Comparison of ENCODE assay signal across 27 mouse cellular contexts in genomic region chr14:21284847-21285246, GRCm38 (mm10).
DNase-seq lines count a peak whose midpoint lies in the region; ATAC-seq and TF ChIP-seq lines count a peak whose summit lies in the region.
"Had no signal": no experiment of that assay in that cellular context is flagged by ENCODE, and none has a peak within 500 bp of the region (broad histone marks: within the 10 kb centered on the region; RNA-seq: fewer than 3 reads in every experiment).

No protein-coding gene starts in this region.

- no peaks in the 10 kb centered on the region for H3K36me3 ChIP-seq in forebrain, embryonic 12.5 days (replicated peaks)
- no peaks in the 10 kb centered on the region for H3K36me3 ChIP-seq in forebrain, embryonic 13.5 days (ENCODE audit: poor library complexity, severe bottlenecking)
- no peaks in the 10 kb centered on the region for H3K36me3 ChIP-seq in heart, postnatal 0 days (replicated peaks; ENCODE audit: control insufficient read depth, insufficient read depth, low read length)
- no peaks in the 10 kb centered on the region for H3K36me3 ChIP-seq in heart, embryonic 11.5 days (ENCODE audit: control insufficient read depth, insufficient read depth, low read length)
- no peaks in the 10 kb centered on the region for H3K36me3 ChIP-seq in limb, embryonic 10.5 days
- H3K36me3 ChIP-seq: embryonic facial prominence, embryonic 15.5 days; neural tube, embryonic 15.5 days; stomach, embryonic 15.5 days had no signal

- no peak for DNase-seq in heart, postnatal 0 days (ENCODE audit: low spot score)
- DNase-seq in limb, embryonic 10.5 days (ENCODE audit: low spot score), result no peak
- no peak for DNase-seq in embryo, embryonic 11 days
- DNase-seq in frontal cortex, adult 2 months (ENCODE audit: extremely low spot score in 1 of 2, low spot score in 1 of 2), result no peak
- DNase-seq in kidney, postnatal 14 days, result no peak
- DNase-seq: adrenal gland, adult 8-10 months; cerebellum, adult 2 months; cerebellum, postnatal 14 days; kidney, adult 8-10 months; kidney, postnatal 10 days; layer of hippocampus, adult 9-11 months; liver; lung, adult 2 months; lung, postnatal 10 days; midbrain, embryonic 14.5 days; right cerebral cortex, postnatal 25 days; thymus, postnatal 14 days had no signal

- WGBS in forebrain, embryonic 12.5 days, result 82% methylated on average over 5 of the region's 5 CpGs
- WGBS in forebrain, embryonic 13.5 days, result 88% methylated on average over 5 of the region's 5 CpGs
- WGBS in heart, postnatal 0 days, result 86% methylated on average over 5 of the region's 5 CpGs
- WGBS in heart, embryonic 11.5 days (ENCODE audit: insufficient replicate concordance), result 89% methylated on average over 5 of the region's 5 CpGs
- WGBS in limb, embryonic 10.5 days, result 33% methylated on average over 5 of the region's 5 CpGs

- H3K27ac ChIP-seq in forebrain, embryonic 12.5 days, result peak overlapping the region; percentile 38; the same call in 1 of the 2 replicates
- H3K27ac ChIP-seq in forebrain, embryonic 13.5 days, result no peak overlapping the region
- H3K27ac ChIP-seq in heart, postnatal 0 days (ENCODE audit: low read depth), result peak overlapping the region; percentile 43; the same call in 1 of the 2 replicates
- no peak overlapping the region for H3K27ac ChIP-seq in heart, embryonic 11.5 days (ENCODE audit: low read depth, low read length)
- H3K27ac ChIP-seq in limb, embryonic 10.5 days, result peak overlapping the region; percentile 73
- H3K27ac ChIP-seq: embryonic facial prominence, embryonic 15.5 days; hindbrain, postnatal 0 days; liver, embryonic 14.5 days; neural tube, embryonic 15.5 days; stomach, embryonic 15.5 days had no signal

- no peak for TF ChIP-seq CTCF in heart, postnatal 0 days (IDR thresholded peaks at IDR 0.05; ENCODE audit: low read depth)

- no peak for ATAC-seq in forebrain, embryonic 12.5 days (ENCODE audit: low FRiP score)
- ATAC-seq in forebrain, embryonic 13.5 days, result no peak
- ATAC-seq in heart, postnatal 0 days (ENCODE audit: insufficient read depth, low read depth), result no peak
- no peak for ATAC-seq in heart, embryonic 11.5 days (replicated peaks; ENCODE audit: insufficient number of reproducible peaks, low FRiP score, low TSS enrichment)
- ATAC-seq: hindbrain, postnatal 0 days; intestine, embryonic 16.5 days had no signal

- H3K4me3 ChIP-seq in forebrain, embryonic 12.5 days (replicated peaks), result no peak overlapping the region
- no peak overlapping the region for H3K4me3 ChIP-seq in forebrain, embryonic 13.5 days
- no peak overlapping the region for H3K4me3 ChIP-seq in heart, postnatal 0 days (ENCODE audit: low read depth, low read length)
- no peak overlapping the region for H3K4me3 ChIP-seq in heart, embryonic 11.5 days (ENCODE audit: low read depth, low read length)
- no peak overlapping the region for H3K4me3 ChIP-seq in limb, embryonic 10.5 days
- H3K4me3 ChIP-seq: embryonic facial prominence, embryonic 15.5 days; neural tube, embryonic 15.5 days; stomach, embryonic 15.5 days had no signal

- H3K9ac ChIP-seq in forebrain, embryonic 12.5 days, result no peak overlapping the region
- no peak overlapping the region for H3K9ac ChIP-seq in forebrain, embryonic 13.5 days
- no peak overlapping the region for H3K9ac ChIP-seq in heart, postnatal 0 days (replicated peaks; ENCODE audit: low read depth, low read length)
- H3K9ac ChIP-seq in heart, embryonic 11.5 days (ENCODE audit: low read depth, low read length), result no peak overlapping the region
- H3K9ac ChIP-seq: embryonic facial prominence, embryonic 15.5 days; liver, embryonic 14.5 days; neural tube, embryonic 15.5 days; stomach, embryonic 15.5 days had no signal

- H3K27me3 ChIP-seq in forebrain, embryonic 12.5 days, result no peaks in the 10 kb centered on the region
- H3K27me3 ChIP-seq in forebrain, embryonic 13.5 days, result no peaks in the 10 kb centered on the region
- H3K27me3 ChIP-seq in heart, postnatal 0 days (ENCODE audit: control insufficient read depth, insufficient read depth, low read length), result no peaks in the 10 kb centered on the region
- H3K27me3 ChIP-seq in heart, embryonic 11.5 days (ENCODE audit: control insufficient read depth, insufficient read depth, low read length), result no peaks in the 10 kb centered on the region
- H3K27me3 ChIP-seq in limb, embryonic 10.5 days (ENCODE audit: low read depth, poor library complexity, severe bottlenecking), result no peaks in the 10 kb centered on the region
- H3K27me3 ChIP-seq: embryonic facial prominence, embryonic 15.5 days; neural tube, embryonic 15.5 days; stomach, embryonic 15.5 days had no signal

- no peak for TF ChIP-seq EP300 in heart, postnatal 0 days (IDR thresholded peaks at IDR 0.05; ENCODE audit: low read depth)

- H3K4me2 ChIP-seq in forebrain, embryonic 12.5 days, result no peak overlapping the region
- H3K4me2 ChIP-seq in forebrain, embryonic 13.5 days, result no peak overlapping the region
- H3K4me2 ChIP-seq in heart, postnatal 0 days (ENCODE audit: low read depth, low read length), result no peak overlapping the region
- no peak overlapping the region for H3K4me2 ChIP-seq in heart, embryonic 11.5 days
- H3K4me2 ChIP-seq: embryonic facial prominence, embryonic 15.5 days; neural tube, embryonic 15.5 days; stomach, embryonic 15.5 days had no signal

- H3K4me1 ChIP-seq in forebrain, embryonic 12.5 days, result peaks cover 18% of the 10 kb centered on the region; the same call in 1 of the 2 replicates
- H3K4me1 ChIP-seq in forebrain, embryonic 13.5 days, result peaks cover 47% of the 10 kb centered on the region
- H3K4me1 ChIP-seq in heart, postnatal 0 days (ENCODE audit: control insufficient read depth, insufficient read depth), result peaks cover 17% of the 10 kb centered on the region
- H3K4me1 ChIP-seq in heart, embryonic 11.5 days (ENCODE audit: control insufficient read depth, insufficient read depth, low read length), result 0 out of 2 replicates have a peak, but pooled peaks cover 2% of the 10 kb centered on the region
- H3K4me1 ChIP-seq in limb, embryonic 10.5 days, result peaks cover 70% of the 10 kb centered on the region
- H3K4me1 ChIP-seq: stomach, embryonic 15.5 days had no signal

- H3K9me3 ChIP-seq in forebrain, embryonic 12.5 days, result no peaks in the 10 kb centered on the region
- no peaks in the 10 kb centered on the region for H3K9me3 ChIP-seq in forebrain, embryonic 13.5 days (replicated peaks)
- H3K9me3 ChIP-seq in heart, postnatal 0 days (replicated peaks; ENCODE audit: control insufficient read depth, low read length), result no peaks in the 10 kb centered on the region
- H3K9me3 ChIP-seq in heart, embryonic 11.5 days (replicated peaks; ENCODE audit: control insufficient read depth, low read length), result no peaks in the 10 kb centered on the region
- no peaks in the 10 kb centered on the region for H3K9me3 ChIP-seq in limb, embryonic 10.5 days (replicated peaks)
- H3K9me3 ChIP-seq: embryonic facial prominence, embryonic 15.5 days; G1E; neural tube, embryonic 15.5 days; stomach, embryonic 15.5 days had no signal

Comparison
In these comparisons a context has a peak if more than half of its experiments do, and no peak if none do; other contexts are left out.
1. H3K27ac ChIP-seq: peak in forebrain, embryonic 12.5 days (single experiment), heart, postnatal 0 days (single experiment) and limb, embryonic 10.5 days (single experiment); none in forebrain, embryonic 13.5 days (single experiment) and heart, embryonic 11.5 days (single experiment).